Mouse (Mus musculus) retina, postnatal 1 day (tissue): ENCODE results near the gene Csrp3.

Source experiments
- DNase-seq: peaks from one replicate; pipeline ENCODE4 v3.0.0-alpha.2; 2012

Csrp3 gene

DNA sequence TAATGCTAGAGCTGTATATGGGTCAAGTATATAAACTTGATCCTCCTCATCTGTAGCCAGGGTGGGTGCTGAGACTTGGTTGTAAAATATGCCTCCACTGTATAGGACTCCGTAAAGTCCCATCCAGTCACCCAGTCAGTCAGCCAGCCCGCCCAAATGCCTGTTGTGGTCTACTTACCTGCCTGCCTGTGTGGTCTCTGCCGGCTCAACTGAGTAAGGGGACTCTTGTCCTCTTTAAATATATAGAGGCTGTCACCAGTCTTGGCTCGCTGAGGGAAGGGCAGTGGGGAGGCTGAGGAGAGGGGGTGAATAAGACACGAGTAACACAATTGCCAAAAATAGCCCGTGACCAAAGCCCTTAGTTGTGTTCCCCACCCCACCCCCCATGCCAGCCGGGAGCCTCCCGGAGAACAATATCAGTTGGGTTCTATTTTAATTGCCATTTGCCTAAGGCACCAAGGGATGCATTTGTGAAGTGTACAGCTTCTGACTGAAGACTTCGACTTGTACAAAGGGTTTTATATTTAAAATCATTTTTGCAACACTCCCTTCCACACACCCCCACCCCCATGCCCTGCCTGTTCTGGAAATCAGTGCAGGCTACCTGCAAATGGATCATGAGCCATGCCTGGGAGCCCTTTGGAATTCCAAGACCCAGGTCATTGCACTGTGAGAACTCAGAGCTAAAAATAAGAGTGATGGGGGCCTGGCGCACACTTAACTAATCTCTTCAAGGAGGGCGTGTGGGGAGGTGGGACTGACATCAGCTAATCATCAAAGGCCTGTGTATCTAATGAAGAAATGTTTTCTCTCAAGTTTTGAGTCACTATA is at the start of gene Csrp3:
TSS of gene Csrp3 (minus strand) at position 214 of the 831 bp plus-strand sequence.
- peak; percentile 58 for DNase-seq

DNA sequence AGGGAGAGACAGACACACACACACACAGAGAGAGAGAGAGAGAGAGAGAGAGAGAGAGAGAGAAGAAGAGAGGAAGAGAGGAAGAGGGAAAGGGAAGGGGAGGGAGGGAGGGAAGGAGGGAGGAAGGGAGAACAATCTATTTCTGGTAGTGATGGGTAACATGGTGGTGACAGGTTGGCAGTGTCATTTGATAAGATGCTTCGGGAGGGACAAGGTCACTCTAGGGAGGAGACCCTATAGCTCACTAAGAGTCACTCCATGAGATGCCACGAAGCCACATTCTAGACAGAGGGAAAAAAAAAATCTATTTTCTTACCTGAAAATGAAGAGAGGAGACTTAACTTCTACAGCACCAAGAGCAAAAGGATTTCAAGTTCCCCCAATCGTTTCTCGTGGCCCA is 48.2 kb upstream of the Csrp3 start:
- DNase-seq, result no peak

GRCm38 (mm10) chr7:48895475-48895874 is 47.6 kb upstream of the Csrp3 start:
- no peak for DNase-seq

GRCm38 (mm10) chr7:48894763-48895162 is 46.9 kb upstream of the Csrp3 start:
- DNase-seq, result no peak

DNA sequence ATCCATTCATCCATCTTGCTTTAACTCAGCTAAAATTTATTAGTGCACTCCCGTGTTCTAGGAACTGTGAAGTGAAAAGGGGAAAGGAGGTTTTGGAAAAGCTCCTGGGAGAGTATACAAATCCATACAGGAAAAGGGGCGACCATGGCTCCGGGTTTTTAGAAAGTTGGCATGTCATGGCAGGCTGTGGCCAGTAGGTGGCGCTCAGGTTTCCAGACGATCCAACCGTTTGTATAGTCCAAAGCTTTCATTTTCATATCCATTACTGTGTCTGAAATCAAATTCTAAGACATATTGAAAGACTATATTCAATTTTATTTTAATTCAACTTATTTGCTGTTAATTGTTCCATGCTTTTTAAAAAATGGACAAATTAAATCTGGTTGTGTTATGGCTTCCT is 46.3 kb upstream of the Csrp3 start:
- DNase-seq, result peak; percentile 72

- no peak for DNase-seq
These were observed 45.3 kb upstream of the Csrp3 start for GRCm38 (mm10) chr7:48893093-48893492.

DNA sequence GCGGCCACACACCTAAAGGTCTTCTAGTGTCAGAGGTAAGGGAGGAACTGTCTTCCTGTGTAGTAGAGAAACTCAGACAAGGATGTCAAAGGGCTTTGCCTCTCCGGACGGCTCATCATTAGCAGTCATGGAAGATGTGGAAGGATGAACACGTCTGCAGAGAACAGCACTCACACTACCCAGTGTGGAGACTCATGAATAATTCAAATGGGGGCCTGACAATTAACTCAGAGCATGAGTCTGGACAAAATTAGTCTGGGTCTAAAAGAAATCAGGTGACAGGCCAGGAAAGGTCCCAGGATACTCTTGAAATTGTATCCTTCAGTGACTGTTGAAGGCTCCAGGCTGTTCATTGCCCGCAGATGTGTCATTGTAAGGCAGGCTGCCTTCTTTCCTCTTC is 43.2 kb upstream of the Csrp3 start:
- DNase-seq, result peak; percentile 61

DNA sequence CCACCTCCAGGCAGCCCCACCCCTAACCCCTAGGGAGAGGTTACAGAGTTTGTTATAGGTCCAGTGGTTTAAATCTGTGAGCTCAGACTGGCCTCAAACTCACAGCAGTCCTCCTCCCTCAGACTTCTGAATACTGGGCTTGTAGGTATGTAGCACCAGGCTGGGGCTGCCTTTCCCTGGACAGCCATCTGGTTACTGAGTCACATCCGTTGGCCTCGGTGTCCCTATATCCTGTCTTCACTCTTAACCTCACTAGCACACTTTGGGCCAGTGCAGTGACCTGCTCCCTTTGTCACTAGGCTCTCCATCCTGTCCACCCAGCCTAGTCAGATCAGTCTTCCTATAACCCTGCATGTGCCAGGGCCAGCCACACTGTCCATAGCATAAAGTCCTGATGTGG is 40.9 kb upstream of the Csrp3 start:
- no peak for DNase-seq

- DNase-seq, result no peak
These were observed 40.1 kb upstream of the Csrp3 start for GRCm38 (mm10) chr7:48887973-48888372.

DNA sequence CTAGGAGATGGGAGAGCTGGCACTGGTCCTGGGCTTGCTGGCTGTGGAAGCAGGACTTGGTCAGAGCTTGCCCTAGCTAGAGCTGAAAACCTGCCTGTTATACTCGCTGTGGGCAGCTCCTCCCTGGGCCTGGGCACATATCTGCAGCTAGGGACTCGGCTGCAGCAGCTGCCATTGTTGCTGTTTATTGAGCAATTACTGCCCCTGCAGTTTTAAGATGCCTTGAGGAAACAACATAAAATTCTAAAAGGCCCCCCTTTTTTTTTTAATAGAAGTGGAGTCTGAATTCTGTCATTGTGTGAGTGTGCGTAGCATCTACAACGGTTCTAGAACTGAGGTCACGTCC is 36.4 kb upstream of the Csrp3 start:
- DNase-seq, result no peak

DNA sequence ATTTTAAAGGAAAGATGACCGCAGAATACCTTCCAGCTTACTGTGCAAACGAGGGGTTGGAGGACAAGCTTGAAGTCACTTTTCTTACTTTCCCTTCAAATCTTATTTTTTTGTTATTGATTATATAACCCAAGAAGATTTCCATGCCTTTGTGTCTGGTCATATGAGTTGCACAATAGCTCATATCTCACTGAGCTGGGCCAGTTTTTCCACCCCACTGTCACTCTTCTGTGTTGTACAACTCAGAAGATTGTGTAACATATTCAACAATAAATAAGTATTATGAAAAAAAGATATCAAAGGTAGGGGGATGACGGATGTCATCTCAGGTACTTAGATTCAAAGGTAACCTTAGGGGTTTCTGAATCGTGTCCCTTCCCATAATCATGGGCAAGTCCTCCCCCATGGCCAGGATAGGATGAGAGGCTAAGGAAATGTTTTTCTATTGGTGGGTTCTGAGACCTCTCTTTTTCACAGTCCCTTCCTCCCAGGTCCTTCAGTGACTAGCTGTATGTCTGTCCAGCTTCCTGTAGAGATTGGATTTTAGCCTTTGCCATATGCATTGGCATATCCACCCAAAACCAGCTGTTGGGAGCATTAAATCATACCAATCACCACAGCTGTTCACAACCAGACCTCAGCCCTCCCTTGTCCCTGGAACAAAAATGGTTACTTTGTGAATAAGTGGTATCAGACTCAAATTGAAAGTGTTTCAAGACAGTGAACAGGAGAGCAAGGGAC is 35.9 kb upstream of the Csrp3 start:
- DNase-seq, result no peak

DNA sequence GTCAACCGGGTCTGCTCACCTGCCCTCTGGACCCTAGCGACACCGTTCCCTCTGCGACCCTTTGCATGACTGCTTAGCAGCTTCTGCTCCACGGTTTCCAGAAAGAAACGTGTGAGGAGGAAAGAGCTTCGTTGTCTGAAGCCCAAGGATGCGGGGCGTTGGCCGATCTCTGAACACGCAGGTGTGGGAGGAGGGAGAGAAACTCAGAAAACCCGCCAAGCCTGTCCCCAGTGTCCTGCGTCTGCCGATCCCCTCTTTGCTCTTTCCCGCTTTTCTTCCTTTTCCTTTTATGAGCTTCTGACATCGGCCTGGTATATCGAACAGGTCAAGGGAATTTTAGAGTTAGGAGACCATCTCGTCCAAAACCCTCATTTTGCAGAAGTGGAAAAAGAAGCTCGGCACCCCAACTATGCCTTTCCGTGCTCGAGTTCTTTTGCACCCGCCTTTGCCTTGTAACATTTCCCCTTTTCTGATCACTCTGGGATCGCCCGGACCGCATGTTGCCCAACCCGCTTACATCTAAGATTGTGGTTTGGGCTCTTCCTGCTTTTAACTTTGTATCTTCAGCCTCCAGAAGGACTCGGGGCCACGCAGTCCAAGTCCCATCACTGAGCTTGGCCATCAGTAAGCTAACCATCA is 34.3 kb upstream of the Csrp3 start:
- DNase-seq, result no peak

GRCm38 (mm10) chr7:48881486-48881885 is 33.7 kb upstream of the Csrp3 start, which contains the start of gene E2f8:
E2f8 (minus strand) TSS chr7:48881596.
- peak; percentile 86 for DNase-seq

GRCm38 (mm10) chr7:48880591-48881481 is 33.0 kb upstream of the Csrp3 start:
- DNase-seq, result peak; percentile 99

- DNase-seq, result no peak
These were observed 31.7 kb upstream of the Csrp3 start for GRCm38 (mm10) chr7:48879574-48879973.

- DNase-seq, result no peak
These were observed 30.1 kb upstream of the Csrp3 start for GRCm38 (mm10) chr7:48877786-48878390.

DNA sequence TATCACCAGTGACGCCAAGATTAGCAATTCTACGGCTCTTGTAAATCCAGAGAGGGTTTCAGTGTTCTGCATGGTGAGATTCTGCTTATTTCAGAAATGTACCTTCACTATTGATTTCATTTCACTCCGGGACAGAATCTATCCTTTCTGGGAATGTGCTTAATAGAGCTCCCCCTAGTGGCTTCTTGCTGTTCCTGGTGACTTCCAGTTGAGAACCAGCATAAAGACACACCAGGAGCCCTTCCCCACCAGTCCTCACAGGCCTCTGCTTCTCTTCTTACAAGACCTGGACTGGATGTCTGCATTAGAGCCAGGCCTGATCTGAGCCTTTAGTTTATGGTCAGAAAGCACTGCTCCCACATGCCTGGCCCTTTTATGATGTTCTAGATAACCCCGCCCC is 28.7 kb upstream of the Csrp3 start:
- peak; percentile 80 for DNase-seq

- no peak for DNase-seq
These were observed 27.3 kb upstream of the Csrp3 start for GRCm38 (mm10) chr7:48875096-48875495.

DNA sequence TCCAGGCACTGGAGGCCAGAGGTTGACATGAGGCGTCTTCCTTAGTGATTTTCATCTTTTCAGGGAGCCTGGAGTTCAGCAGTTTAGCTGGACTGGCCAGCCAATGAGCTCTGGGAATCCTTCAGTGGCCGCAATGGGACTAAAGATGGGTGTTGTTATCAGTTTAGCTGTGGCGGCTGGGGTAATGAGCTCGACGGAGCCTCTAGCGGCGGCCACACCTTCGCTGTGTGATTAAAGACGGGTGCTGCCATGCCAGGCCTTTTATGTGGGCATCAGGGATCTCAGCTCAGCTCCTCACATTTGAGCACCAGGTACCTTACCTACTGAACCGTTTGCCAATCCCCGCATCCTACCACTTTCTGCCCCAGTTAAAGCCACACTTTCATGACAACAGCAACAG is 23.5 kb upstream of the Csrp3 start:
- DNase-seq, result no peak

DNA sequence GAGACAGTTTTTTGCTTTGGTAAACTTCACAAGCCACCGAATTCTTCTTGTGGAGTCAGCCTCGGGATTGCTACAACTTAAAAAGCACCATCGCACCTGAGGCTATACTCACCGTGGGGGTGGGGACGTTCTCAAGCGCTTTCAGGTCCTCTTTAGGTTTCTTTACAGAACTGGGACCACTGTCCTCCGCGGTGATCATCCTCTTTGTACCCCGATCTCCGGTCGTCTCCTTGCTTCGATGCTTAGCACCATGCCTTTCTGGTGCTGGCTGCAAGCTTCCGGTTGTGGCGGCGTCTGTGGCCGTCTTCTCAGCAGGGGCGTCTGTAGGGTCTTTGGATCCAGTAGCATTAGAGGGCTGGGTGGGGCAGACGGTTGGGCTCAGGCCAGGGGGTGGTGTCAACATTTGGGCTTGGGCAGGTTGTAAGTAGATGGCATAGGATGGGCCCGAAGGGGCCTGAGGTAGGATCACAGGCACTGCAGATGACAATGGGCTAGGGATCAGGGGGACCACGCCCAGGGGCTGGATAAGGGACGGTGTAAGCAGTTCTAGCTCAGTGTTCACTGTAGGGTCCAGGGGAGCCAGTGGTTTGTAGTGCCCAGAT is 22.8 kb upstream of the Csrp3 start:
- no peak for DNase-seq

DNA sequence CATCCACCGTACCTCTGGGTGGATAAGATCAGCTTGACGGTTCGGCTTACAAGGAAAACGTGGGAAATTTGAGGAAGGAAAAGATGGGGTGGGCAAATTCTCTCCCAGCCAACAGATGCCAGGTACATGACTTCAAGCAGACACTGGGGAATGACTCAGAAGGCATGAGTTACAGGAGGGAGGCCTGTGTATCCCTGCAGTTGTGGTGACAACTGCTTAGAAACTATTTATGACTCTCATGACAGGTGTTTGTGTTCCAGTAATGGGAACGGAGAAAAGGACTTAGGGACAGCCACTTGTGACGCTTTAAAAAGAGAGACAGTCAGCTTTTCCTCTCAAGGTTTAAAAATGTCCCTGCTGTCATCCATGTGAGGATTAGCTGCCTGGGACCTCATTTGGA is 22.3 kb upstream of the Csrp3 start:
- no peak for DNase-seq

DNA sequence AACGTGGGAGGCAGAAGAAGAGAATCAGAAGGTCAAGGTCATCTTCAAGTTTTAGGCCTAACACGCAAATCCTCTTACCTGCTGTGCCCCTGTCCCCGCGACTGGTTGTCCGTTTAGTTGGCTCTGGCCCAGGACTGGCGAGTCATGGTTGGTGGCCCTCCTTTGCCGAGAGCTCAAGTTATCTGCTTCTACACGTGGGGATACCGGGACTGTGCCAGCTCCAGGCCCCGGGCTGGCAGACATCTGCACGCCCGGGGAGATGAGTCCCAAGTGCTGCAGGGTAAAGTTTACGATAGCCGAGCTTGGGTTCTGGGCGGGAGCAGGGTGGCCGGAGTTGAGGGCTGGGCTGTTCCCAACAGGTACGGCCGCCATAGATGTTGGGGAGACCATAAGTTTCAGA is 19.7 kb upstream of the Csrp3 start:
- no peak for DNase-seq
